Mouse (Mus musculus) fat pad, adult 2 months (tissue): ENCODE data around the gene Gm17949.

ENCODE experiments used
- DNase-seq: peaks from one replicate; pipeline ENCODE4 v3.0.0-alpha.2; 2011; ENCODE audit warnings: low read depth, low spot score; ENCODE audit errors: extremely low read depth

Gene Gm17949

DNA sequence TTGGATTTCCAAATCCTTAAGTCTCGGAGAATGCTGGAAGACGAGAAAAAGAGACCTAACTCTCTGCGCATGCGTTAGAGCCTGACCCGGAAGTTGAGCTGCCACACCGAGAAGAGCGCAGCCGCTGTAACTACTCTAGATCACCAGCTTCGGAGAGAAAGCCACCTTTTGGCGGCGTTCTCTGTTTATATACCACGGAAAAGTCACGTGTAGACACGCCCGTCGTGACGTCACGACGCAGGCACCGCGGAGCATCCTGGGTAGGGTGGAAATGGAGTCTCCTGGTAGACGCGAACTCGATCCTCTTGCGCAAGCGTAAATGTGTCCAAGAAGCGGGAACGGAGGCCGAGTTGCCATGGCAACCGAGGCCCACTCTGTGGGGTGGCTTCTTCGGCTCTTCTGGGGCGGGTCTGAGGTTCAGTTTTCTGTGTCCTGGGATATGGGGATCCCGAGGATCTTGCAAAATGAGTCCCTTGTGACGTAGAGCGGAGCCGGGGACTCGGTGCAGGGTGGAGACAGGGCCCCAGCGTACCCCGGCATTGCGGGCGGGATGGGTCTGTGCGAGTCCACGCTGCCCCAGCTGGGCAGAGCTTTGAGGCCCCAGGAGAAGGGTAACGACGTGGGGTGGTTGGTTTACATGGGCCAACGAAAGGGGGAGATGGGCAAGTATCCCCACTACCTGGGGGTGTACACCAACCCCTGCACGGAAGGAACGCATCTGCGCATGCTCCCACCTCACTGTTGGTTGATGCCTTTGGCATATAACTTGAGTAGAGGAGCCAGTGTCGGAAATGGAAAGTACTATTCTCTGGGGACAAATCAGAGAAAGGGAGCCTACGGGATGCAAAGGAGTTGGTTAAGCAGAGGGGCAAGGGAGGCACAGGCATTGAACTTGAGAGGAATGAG is at the start of gene Gm17949, which contains the start of gene Gtf2f1:
Gene Gm17949, plus strand, starts transcription at position 234 of the 906 bp plus-strand sequence.
Gene Gtf2f1, minus strand, starts transcription at position 53 of the 906 bp plus-strand sequence.
- DNase-seq, result peak; percentile 70

DNA sequence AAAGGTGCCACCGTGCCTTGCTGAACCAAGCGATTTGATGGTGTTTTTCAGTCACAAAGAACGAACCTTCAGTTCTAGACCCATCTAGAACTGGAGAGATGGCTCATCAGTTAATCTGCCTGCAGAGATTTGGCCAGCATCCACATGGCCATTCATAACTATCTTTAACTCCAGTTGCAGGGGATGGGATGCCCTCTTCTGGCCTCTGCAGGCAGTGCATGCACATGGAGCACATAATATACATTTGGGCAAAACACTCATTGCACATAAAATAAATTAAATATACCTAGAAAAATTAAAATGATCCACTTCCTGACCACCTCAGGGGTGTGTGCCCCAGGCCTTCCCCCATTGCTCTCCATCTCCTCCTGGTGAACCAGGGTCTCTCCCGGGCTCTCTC is 49.4 kb upstream of the Gm17949 start:
- DNase-seq, result no peak

DNA sequence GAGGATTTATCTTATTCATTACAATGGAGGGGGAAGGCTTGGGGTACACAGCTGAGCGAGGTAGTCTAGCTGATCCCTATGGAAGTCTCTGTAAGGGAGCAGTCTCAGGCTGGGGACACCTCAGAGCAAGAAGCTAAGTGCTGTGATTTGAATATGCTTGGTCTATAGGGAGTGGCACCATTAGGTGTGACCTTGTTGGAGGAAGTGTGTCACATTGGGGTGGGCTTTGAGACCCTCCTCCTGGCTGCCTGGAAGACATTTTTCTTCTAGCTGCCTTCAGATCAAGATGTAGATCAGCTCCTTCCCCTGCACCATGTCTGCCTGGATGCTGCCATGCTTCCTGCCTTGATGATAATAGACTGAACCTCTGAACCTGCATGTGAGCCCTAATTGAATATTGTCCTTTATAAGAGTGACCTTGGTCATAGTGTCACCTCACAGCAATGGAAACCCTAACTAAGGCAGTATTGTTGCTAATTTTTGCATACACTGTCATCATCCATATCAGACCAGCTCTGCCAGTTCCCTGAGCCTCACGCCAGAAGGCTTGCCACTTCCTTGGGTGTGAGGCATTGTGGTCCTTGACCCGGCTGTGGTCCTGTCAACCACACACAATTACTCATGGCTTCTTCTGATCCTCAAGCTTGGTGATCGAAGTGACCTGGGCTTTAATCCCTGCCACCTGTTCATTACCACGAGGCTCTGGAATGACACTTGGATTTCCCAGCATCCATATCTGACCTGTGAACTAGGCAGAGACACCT is 48.4 kb upstream of the Gm17949 start:
- DNase-seq, result no peak

DNA sequence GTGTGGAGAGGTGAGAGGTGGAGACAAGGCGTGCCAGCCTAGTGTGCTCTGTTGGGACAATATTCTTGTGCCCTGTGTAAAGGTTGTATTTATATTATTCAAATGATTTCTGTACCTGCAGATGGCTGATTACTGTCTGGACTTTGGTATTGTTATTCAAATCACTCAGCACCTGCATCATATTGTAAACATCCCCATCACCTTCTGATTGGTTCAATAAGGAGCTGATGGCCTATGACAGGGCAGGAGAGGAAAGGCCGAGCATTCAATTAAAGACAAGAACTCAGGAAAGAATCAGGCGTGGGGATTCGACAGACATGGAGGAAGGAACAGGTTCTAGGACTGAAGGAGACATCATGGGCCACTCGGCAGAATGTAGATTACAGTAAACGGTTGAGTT is 47.6 kb upstream of the Gm17949 start:
- no peak for DNase-seq

DNA sequence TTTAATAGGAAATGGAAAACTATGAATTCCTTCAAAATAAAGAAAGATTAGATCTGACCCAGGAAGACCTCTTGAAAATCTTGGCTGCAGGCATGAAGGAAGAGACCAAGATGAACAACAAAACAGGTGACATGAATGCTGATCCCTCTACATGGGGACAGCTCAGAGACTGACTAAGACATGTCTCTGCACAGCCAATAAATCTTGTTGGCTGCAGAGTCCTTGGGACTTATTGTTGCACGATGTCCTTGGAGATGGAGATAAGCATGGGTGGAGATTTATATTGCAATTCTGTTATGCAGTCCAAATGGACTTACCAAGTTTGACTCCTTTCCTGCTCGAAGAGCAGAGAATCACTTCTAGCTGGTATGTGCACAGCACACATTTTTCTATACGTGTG is 41.9 kb upstream of the Gm17949 start:
- no peak for DNase-seq

DNA sequence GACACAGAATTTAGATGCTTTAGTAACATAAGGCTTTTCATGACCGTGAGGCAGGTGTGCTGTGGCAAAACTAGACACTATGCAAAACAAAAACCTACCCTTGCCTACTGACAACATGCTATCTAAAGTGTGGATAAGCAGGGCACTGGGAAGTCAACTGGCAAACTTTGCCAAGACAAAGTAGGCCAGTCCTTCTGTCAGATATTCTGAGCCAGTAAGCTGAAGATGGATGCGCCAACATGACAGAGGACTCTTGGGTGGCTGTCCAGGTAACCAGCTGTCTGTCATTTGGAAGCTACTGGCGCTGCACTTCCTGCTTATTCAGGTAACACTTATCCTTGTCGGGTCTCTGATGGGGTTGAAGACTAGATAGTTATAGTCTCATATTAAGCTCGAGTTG is 41.2 kb upstream of the Gm17949 start:
- DNase-seq, result no peak

DNA sequence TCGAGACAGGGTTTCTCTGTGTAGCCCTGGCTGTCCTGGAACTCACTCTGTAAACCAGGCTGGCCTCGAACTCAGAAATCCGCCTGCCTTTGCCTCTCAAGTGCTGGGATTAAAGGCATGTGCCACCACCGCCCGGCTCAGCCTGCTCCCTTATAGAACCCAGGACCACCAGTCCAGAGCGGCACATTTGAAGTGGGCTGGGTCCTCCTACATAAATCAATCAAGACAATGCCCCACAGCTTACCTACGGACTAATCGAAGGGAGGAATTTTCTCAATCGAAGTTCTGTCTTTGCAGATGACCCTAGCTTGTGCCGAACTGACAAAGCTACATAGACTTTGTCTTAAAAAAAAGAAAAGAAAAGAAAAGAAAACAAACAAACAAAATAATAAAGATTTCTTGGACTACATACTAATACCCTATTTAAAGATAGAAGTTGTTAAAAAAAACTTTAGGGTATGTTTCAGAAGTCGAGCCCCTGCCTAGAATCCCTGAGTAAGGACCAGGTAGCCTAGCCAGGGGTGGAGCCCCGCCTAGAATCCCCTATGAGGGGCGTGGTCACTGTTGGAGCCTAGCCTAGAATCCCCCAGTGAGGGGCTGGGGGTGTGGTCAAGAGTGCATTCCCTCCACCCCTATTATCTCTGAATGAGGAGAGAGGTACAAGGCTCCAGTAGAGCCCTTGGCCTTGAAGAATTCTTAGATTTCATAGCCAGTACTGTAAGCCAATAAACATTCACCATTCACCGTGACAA is 37.1 kb upstream of the Gm17949 start:
- no peak for DNase-seq

DNA sequence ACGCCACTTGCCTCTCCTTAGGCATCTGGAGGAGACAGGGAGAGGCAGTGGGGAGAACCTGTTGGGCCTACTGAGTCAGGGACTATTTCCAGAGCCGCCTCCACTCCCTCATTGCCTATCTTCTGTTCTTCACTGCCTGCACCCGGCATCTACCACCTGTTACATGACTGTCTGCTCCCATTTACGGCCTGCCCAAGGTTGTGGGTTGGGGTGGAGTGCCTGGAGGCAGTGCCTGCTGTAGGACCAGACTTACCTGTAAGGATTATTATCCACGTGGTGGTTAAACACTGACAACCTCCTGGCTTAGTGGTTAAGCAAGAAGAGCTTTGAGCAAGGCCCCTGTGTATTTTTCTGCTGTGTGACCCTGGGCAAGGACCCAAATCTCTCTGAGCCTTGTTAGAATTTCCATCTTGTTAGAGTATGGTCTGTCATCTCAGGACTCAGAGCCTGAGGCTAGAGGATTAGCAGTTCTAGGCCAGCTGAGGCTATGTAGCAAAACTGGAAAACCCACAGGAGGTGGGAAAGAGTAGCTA is 36.5 kb upstream of the Gm17949 start:
- DNase-seq, result peak; percentile 95

DNA sequence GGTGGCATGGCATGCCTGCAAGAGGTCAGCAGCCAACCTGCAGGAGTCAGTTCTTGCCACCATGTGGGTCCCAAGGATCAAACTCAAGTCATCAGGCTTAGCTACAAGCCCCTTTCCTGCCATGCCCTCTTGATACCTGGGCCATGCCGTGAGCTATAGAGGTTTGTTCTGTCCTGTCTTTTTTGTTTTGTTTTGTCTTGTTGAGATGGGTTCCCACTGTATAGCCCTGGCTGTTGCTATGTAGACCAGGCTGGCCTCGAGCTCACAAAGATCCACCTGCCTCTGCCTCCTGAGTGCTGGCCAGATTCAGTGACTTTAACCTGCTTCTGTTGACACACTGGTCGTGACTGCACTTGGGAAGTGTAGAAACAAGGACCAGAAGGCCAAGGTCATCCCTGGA is 35.9 kb upstream of the Gm17949 start:
- DNase-seq, result no peak

DNA sequence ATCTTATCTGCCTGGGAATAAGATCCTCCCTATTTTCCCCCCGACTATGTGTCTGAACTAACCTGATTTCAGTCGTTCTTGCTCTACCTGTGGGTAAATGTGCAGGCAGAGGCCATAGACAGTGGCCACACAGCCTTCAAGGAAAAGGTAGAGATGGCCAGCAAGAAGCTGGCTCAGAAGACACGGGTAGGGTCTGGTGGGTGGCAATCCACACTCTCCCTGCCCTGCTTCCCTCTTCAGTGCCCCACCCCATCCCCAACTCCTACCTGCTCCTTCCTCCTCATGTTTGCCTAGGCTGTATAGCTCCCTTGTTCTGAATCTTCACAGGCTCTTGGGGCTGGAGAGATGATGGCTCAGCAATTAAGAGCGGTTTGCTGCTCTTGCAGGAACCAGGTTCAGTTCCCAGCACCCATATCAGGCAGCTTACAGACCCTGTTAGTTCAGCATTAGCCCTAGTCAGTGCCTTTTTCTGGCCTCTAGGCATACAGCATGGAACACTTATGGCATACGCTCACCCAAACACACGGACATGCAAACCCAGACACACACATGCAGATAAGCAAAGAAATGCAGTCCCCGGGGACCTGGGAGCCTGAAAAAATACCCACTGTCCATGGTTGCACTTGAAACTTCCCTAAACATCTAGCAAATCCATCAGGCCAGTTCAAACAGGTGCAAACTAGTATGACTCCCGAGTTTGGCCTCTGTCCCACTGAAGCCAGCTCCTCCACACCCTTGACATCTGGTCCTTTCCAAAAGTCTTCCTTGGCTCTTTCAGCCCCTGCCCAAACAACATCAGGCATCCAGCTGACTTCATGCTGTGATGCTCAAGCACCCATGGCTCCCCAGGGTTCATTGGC is 34.5 kb upstream of the Gm17949 start:
- DNase-seq, result no peak

DNA sequence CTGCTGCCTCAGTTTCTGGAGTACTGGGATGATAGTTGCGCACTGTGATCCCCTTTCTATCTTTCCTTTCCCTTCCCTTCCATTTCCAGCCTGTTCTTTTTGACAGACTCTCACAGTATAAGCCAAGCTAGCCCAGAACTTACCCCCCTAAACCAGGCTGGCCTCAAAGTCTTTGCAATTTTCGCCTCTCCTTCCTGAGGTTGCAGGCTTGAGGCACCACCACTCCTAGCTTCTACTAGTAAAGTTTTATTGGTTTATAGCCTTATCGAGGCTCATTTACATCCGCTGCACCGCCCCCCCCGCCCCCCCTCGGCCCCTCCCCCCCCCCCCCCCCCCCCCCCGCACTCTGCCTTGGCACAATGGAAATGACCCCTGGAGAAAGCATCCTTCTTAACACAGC is 31.7 kb upstream of the Gm17949 start:
- DNase-seq, result no peak

DNA sequence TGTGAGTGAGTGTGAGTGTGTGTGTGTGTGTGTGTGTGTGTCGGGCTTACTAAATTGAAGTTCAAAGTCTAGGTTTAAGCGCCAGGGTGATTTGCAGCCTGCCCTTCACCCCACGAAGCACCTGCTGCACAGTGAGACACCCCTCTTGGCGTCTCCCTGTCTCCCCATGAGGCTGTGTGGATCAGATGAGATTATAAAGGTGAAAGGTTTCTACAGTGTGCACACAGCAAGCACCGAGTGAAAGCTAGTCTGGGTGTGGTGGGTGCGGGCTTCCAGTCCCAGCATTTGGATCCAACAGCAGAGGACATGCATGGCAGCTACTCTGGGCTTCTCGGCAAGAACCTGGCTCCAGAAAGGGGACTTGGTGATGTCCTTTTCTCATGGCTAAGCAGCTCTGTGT is 30.2 kb upstream of the Gm17949 start:
- DNase-seq, result no peak

DNA sequence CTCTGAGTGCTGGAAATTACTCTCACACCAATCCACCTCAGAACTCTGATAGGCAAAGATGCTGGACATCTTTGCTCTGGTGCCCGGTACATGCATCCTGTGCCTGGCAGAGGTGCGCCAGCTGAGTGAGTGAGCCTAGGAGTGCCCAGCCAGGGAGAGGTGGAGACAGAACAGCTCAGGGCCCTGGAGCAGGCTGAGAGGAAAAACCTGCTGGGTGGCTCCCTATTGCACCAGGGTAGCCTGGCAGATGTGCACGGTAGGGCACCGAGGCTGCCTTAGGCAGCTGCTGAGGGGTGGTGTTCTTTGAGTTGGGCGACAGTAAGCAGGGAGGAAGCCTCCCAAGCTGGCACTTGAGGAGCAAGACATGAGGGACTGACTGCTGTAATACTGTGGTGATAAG is 29.3 kb upstream of the Gm17949 start, which contains the start of gene Acer1:
Gene Acer1, minus strand, starts transcription at position 114 of the 400 bp plus-strand sequence.
- DNase-seq, result peak; percentile 54

DNA sequence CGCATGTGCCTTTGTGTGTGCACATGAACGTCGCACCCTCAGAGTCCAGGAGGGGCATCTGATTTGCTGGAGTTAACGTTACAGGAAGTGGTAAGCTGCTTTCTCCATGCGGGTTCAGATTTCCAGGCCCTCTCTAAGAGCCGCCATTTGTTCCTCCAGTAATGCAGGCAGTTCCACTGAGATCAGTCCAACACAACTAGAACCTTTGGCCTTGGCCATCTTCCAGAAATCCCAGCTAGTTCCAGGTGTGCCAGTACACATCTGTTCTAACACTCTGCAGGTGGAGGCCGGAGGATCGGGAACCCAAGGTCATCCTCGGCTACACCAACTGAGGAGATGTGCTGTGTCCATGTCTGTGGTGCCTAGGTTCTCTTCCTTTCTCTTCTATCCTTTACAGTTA is 26.4 kb upstream of the Gm17949 start:
- DNase-seq, result no peak

DNA sequence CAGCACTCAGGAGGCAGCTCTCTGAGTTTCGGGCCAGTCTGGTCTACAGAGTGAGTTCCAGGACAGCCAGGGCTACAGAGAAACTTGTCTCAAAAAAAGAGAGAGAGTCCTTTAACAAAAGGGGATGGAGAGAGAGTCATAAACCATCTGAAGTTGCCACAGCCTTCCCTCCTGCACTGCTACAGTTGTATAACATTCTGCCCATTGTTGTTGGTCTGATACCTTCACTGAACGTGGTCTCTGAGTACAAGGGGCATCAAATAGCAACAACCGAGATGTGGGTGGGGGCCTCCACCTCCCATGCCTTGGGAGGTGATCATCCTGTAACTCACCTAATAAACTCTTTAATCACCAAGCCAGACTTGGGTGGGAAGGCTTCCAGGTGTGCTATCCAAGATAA is 25.6 kb upstream of the Gm17949 start:
- no peak for DNase-seq

DNA sequence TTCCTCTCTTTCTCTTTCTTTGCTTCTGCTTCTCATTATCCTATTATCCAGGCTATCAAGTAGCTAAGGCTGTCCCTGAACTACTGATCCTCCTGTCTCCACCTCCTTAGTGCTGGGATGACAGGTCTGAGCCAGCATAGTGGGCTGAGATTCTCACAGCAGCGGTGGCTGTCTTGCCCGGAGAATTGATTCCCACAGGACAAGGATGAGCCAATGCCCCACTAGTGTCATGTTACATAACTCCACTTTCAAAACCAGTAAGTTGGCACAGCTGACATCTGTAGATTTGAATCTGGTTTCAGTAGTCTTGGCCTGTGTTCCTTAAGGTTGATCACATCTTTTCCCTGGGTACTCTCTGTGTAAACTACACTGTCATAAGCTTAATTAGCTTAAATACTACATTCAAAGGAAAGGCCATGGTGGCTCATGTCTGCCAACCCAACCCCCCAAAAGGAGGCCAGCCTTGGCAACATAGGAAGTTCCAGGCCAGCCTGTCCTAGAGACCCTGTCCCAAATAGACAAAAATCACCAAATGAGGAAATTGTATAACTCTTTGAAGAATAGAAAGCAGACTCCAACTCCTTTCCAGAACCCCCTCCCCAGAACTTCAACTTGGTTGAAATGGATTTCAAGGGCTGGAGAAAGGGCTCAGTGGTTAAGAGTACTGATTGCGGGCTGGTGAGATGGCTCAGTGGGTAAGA is 25.0 kb upstream of the Gm17949 start:
- DNase-seq, result peak; percentile 62

DNA sequence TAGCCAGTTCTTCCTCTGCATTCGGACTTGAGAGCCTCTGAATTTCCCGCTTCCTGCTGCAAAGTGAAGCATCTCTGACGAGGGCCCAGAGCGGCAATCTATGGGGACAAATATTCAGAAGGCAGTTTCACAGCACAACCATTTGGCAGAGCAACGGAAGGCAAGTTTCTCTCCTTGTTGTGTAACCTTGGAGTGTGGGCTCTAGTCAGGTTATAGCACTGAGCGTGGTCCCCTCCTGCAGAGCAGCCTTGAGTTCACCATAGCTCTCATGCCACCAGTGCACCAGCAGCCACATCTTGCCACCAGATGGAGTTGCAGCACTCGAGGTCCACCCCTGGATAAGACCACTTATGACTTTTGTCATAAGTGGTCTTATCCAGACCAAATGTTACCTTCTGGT is 22.8 kb upstream of the Gm17949 start:
- DNase-seq, result no peak

DNA sequence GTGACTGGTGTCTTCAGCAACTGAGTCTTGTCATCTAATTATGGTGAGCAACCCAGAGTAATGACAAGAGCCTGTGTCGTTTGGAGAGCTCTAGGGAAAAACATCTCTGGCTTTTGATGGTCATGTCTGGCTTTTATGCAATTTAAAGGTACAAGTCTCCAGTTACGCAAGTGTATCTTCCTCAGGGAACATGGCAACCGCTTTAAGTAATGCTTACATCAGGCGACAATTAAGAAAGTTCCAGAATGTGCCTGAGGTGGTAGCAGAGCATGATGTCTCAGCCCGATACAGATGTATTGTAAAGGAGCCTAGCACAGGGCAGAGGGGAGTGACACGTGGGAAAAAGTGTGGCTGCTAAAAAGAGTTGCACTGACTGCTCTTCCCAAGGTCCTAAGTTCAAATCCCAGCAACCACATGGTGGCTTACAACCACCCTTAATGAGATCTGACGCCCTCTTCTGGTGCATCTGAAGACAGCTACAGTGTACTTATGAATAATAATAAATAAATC is 22.3 kb upstream of the Gm17949 start:
- DNase-seq, result peak; percentile 93

DNA sequence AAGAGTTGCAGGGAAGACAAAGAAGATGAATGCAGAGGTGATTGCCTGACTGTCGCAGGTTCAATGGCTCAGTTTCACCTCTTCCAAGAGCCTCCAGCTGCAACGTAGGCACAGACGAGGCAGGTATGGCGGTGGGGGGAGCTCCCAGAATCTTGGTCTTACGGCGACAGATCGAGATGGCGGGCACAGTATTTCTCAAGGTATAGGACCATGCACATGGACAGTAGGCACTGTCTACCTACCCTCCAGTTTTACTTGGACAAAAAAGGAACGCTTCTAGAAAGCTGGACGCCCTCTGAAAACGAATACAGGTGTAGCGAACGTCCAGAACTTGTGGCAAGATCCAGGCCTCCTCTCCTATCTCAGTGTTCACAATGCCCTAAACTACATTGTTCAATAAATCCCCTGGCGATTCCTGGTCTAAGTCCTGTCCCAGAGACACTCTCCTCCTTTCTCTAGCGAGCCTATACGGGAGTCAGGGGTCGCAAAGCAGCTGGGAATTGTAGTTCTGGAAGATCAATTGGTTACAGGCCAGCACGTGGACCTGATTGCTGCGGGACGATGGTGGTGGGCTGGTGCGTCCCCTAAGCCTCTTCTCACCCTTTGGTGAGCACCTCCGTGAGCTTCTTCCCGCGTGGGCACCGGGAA is 21.7 kb upstream of the Gm17949 start:
- DNase-seq, result no peak
